Mouse (Mus musculus): ENCODE results near the gene Sclt1. TPM values are rescaled to one million over a fixed set of nuclear protein-coding genes. Genes with fewer than 3 reads are reported as not detected.

Gene Sclt1
- polyA plus RNA-seq, 1 experiment, result 5.1 TPM

DNA sequence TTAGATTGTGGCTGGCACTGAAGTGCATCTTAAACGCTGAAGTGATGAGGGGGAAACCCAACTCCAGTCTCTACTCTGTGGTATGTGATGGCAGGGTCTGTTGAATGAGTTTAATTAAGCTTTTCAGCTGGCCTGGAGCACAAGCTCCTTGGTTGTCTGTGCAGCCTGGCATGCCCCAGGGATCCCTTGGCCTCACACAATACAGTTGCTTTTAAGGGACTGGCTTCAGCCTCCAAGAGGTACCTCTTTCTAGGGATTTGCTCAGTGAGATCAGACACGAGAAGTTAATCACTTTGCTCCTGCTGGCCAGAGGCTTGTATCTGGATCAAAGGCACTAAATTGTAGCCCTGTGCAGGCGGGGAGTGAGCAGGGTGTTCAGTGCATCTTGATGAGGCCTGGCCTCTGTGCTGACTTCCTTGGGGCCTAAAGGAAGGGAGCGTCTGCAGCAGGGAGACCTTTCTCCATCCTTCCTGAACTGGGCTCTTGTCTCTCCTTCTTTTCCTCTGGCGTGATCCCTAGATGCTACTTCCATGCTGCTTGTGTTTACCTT is 138.8 kb downstream of the Sclt1 start:
- H3K4me3 ChIP-seq (replicated peaks; ENCODE audit: control insufficient read depth, low read depth, low read length), result no peak overlapping the region
- WGBS, result 65% methylated on average over 5 of the region's 5 CpGs
- H3K27ac ChIP-seq (ENCODE audit: control insufficient read depth, insufficient read depth, low read depth, low read length, poor library complexity), result no peak overlapping the region
- peaks cover 3% of the 10 kb centered on the region for H3K4me1 ChIP-seq (ENCODE audit: control insufficient read depth, insufficient read depth, low read length)
- TF ChIP-seq POLR2A (IDR thresholded peaks at IDR 0.05; ENCODE audit: borderline replicate concordance, control insufficient read depth, low read depth, low read length) (no peak), CTCF (IDR thresholded peaks at IDR 0.05; ENCODE audit: control insufficient read depth, insufficient read depth, low read length) (no peak)

GRCm38 (mm10) chr3:41602933-41603332 is 139.4 kb downstream of the Sclt1 start:
- 31% methylated on average over 10 of the region's 10 CpGs for WGBS
- Histone ChIP-seq H3K4me3 (replicated peaks; ENCODE audit: control insufficient read depth, low read depth, low read length) (no peak overlapping the region), H3K4me1 (ENCODE audit: control insufficient read depth, insufficient read depth, low read length) (peaks cover 3% of the 10 kb centered on the region), H3K27ac (ENCODE audit: control insufficient read depth, insufficient read depth, low read depth, low read length, poor library complexity) (no peak overlapping the region)
- no peak for TF ChIP-seq POLR2A (IDR thresholded peaks at IDR 0.05; ENCODE audit: borderline replicate concordance, control insufficient read depth, low read depth, low read length)
- TF ChIP-seq CTCF (IDR thresholded peaks at IDR 0.05; ENCODE audit: control insufficient read depth, insufficient read depth, low read length), result no peak

DNA sequence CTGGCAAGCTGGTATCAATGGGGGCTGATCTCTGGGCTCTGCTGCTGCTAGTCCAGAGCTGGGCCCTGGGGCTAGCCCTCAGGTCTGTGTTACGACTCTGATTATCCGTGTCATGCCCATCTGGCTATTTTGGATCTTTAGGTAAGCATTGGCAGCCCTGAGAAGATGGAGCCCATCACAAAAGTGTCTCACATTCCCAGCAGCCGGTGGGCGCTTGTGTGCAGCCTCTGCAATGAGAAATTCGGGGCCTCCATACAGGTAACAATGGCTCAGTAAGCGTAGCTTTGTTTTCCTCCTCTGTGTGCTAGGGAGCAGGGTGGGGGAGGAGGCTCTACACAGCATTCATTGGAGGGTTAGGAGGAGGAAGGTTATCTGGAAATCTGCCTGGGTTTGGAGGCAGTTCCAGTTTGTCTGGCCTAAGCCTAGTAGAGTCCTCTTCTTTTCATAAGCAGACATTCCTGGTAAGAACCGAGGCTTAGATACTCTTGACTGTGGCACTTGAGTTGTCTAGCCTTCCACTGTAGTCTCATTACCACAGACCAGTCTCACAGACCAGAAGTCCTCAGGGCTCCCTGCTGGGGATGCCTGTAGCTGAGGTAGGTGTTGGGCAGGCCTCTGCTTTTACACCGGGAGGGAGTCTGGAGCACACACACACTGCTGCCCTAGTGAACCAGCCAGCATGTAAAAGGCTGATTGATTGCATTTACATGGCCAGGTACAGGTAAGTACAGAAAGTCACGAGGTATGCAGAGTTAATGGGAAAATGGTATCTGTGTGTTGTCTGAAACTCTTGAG is 140.9 kb downstream of the Sclt1 start:
- TF ChIP-seq CTCF (IDR thresholded peaks at IDR 0.05; ENCODE audit: control insufficient read depth, insufficient read depth, low read length) (no peak), POLR2A (IDR thresholded peaks at IDR 0.05; ENCODE audit: borderline replicate concordance, control insufficient read depth, low read depth, low read length) (no peak)
- WGBS, result 89% methylated on average over 9 of the region's 9 CpGs
- Histone ChIP-seq H3K4me1 (ENCODE audit: control insufficient read depth, insufficient read depth, low read length) (peaks cover 3% of the 10 kb centered on the region), H3K27ac (ENCODE audit: control insufficient read depth, insufficient read depth, low read depth, low read length, poor library complexity) (no peak overlapping the region), H3K4me3 (replicated peaks; ENCODE audit: control insufficient read depth, low read depth, low read length) (no peak overlapping the region)

GRCm38 (mm10) chr3:41599806-41600589 is 142.3 kb downstream of the Sclt1 start:
- Histone ChIP-seq H3K4me1 (ENCODE audit: control insufficient read depth, insufficient read depth, low read length) (peaks cover 3% of the 10 kb centered on the region), H3K27ac (ENCODE audit: control insufficient read depth, insufficient read depth, low read depth, low read length, poor library complexity) (no peak overlapping the region), H3K4me3 (replicated peaks; ENCODE audit: control insufficient read depth, low read depth, low read length) (no peak overlapping the region)
- 86% methylated on average over 14 of the region's 14 CpGs for WGBS
- peak; percentile 53 for TF ChIP-seq CTCF (IDR thresholded peaks at IDR 0.05; ENCODE audit: control insufficient read depth, insufficient read depth, low read length)
- no peak for TF ChIP-seq POLR2A (IDR thresholded peaks at IDR 0.05; ENCODE audit: borderline replicate concordance, control insufficient read depth, low read depth, low read length)

- H3K4me1 ChIP-seq (ENCODE audit: control insufficient read depth, insufficient read depth, low read length), result peaks cover 3% of the 10 kb centered on the region
- H3K27ac ChIP-seq (ENCODE audit: control insufficient read depth, insufficient read depth, low read depth, low read length, poor library complexity), result no peak overlapping the region
- no peak for TF ChIP-seq CTCF (IDR thresholded peaks at IDR 0.05; ENCODE audit: control insufficient read depth, insufficient read depth, low read length)
- no peak for TF ChIP-seq POLR2A (IDR thresholded peaks at IDR 0.05; ENCODE audit: borderline replicate concordance, control insufficient read depth, low read depth, low read length)
- H3K4me3 ChIP-seq (replicated peaks; ENCODE audit: control insufficient read depth, low read depth, low read length), result no peak overlapping the region
- 90% methylated on average over 10 of the region's 10 CpGs for WGBS
Observed at GRCm38 (mm10) chr3:41599226-41599625, 143.1 kb downstream of the Sclt1 start.

GRCm38 (mm10) chr3:41598412-41598811 is 143.9 kb downstream of the Sclt1 start:
- 89% methylated on average over 9 of the region's 9 CpGs for WGBS
- no peak overlapping the region for H3K27ac ChIP-seq (ENCODE audit: control insufficient read depth, insufficient read depth, low read depth, low read length, poor library complexity)

GRCm38 (mm10) chr3:41597036-41597435 is 145.3 kb downstream of the Sclt1 start:
- H3K27ac ChIP-seq (ENCODE audit: control insufficient read depth, insufficient read depth, low read depth, low read length, poor library complexity), result no peak overlapping the region
- H3K4me1 ChIP-seq (ENCODE audit: control insufficient read depth, insufficient read depth, low read length), result no peaks in the 10 kb centered on the region
- H3K4me3 ChIP-seq (replicated peaks; ENCODE audit: control insufficient read depth, low read depth, low read length), result no peak overlapping the region
- TF ChIP-seq POLR2A (IDR thresholded peaks at IDR 0.05; ENCODE audit: borderline replicate concordance, control insufficient read depth, low read depth, low read length) (no peak), CTCF (IDR thresholded peaks at IDR 0.05; ENCODE audit: control insufficient read depth, insufficient read depth, low read length) (no peak)
- 85% methylated on average over 8 of the region's 8 CpGs for WGBS

More at GRCm38 (mm10) chr3:41598412-41598811, 143.9 kb downstream of the Sclt1 start:
- Histone ChIP-seq H3K4me3 (replicated peaks; ENCODE audit: control insufficient read depth, low read depth, low read length) (no peak overlapping the region), H3K4me1 (ENCODE audit: control insufficient read depth, insufficient read depth, low read length) (peaks cover 3% of the 10 kb centered on the region)
- no peak for TF ChIP-seq CTCF (IDR thresholded peaks at IDR 0.05; ENCODE audit: control insufficient read depth, insufficient read depth, low read length)
- no peak for TF ChIP-seq POLR2A (IDR thresholded peaks at IDR 0.05; ENCODE audit: borderline replicate concordance, control insufficient read depth, low read depth, low read length)

DNA sequence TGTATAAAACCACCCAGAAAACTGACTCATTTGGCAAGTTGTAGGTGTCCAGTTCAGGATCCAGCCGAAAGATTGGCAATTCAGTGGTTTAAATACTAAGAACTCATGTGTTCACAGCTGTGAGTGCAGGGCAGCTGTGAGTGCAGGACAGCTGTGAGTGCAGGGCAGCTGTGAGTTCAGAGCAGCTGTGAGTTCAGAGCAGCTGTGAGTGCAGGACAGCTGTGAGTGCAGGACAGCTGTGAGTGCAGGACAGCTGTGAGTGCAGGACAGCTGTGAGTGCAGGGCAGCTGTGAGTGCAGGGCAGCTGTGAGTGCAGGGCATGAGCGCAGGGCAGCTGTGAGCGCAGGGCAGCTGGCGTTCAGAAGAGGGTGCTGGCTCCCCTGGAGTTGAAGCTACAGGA is 147.3 kb downstream of the Sclt1 start:
- H3K27ac ChIP-seq (ENCODE audit: control insufficient read depth, insufficient read depth, low read depth, low read length, poor library complexity), result no peak overlapping the region
- H3K4me3 ChIP-seq (replicated peaks; ENCODE audit: control insufficient read depth, low read depth, low read length), result no peak overlapping the region
- H3K4me1 ChIP-seq (ENCODE audit: control insufficient read depth, insufficient read depth, low read length), result no peaks in the 10 kb centered on the region
- TF ChIP-seq CTCF (IDR thresholded peaks at IDR 0.05; ENCODE audit: control insufficient read depth, insufficient read depth, low read length) (no peak), POLR2A (IDR thresholded peaks at IDR 0.05; ENCODE audit: borderline replicate concordance, control insufficient read depth, low read depth, low read length) (no peak)
- 96% methylated on average over 4 of the region's 4 CpGs for WGBS
